Mouse (Mus musculus) ES-E14 (cell line): ENCODE measurements around the gene Usp48.

Experiments
- CHD2 ChIP-seq: IDR thresholded peaks from 2 replicates; pipeline ENCODE4 v1.6.1; 2014; ENCODE audit warnings: mild to moderate bottlenecking, low read depth, low read length, inconsistent platforms
- HCFC1 ChIP-seq: IDR thresholded peaks from 2 replicates; pipeline ENCODE4 v1.6.1; 2012; ENCODE audit warnings: low read length, inconsistent platforms, borderline replicate concordance; ENCODE audit not compliant: insufficient read depth
- MAFK ChIP-seq: IDR thresholded peaks from 2 replicates; pipeline ENCODE4 v1.6.1; 2014; ENCODE audit warnings: mild to moderate bottlenecking, low read depth, low read length, inconsistent platforms; ENCODE audit not compliant: insufficient read depth
- ZC3H11A ChIP-seq: IDR thresholded peaks from 2 replicates; pipeline ENCODE4 v1.6.1; 2012; ENCODE audit warnings: low read depth, mild to moderate bottlenecking, inconsistent platforms, low read length, borderline replicate concordance
- ZNF384 ChIP-seq: IDR thresholded peaks from 2 replicates; pipeline ENCODE4 v1.6.1; 2012; ENCODE audit warnings: low read depth, low read length, inconsistent platforms

DNA sequence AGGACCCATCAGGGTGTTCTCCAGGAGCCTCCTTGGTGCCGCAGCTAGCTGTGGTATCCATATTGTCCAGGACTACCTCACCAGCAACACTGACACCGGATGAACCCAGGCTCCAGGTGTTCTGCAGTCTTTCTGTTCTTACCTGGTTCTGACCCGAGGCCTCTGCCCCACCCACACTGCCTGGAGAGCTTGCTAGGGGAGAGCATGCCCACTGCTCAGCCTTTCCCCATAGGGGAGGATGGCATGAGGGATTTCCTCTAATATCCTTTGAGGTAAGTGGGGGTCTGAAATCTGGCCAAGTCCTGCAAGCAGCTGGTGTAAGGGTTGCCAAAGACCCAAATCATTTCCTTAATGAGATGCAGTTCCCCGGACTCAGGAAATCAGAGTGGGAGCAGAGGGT, 69.9 kb downstream of the Usp48 start:
- TF ChIP-seq ZC3H11A: no peak
- TF ChIP-seq CHD2: no peak
- TF ChIP-seq MAFK: no peak
- TF ChIP-seq HCFC1: no peak
- no peak for TF ChIP-seq ZNF384
